Mouse (Mus musculus): ENCODE measurements around the gene Gm10775.

DNA sequence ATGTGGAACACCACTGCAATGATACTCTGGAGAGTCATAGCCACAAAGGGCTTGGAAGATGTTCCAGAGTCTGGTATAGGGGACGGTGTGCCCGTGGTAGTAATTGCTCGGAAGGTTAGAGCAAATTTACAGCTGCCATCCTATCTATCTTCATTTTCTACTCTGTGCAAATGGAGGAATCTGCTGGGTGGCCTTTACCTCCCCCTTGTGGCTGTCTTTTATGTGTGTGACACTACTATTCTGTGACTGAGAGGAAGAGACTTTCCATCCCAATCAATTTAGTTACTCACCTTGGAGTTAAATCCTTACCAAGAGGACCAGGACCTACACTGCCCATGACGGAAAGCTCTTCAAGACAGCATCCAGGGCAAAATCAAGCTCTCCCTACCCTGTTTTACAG, 16.1 kb upstream of the Gm10775 start:
- TF ChIP-seq CTCF (IDR thresholded peaks at IDR 0.05; ENCODE audit: extremely low read depth, insufficient read length, insufficient replicate concordance, low read depth, low read length) = no peak
- no peak for TF ChIP-seq POLR2A (IDR thresholded peaks at IDR 0.05; ENCODE audit: low read depth, low read length)
